Mouse (Mus musculus) thymus, postnatal 0 days (tissue): ENCODE measurements around the gene Iqsec1. TPM values are rescaled to one million over a fixed set of nuclear protein-coding genes. Genes with fewer than 3 reads are reported as not detected.
A peak's percentile ranks its signal among the peaks of the same experiment; 100 is the strongest.

Experiments used
- DNase-seq: peaks from one replicate; pipeline ENCODE4 v3.0.0-alpha.2; 2015; ENCODE audit warnings: low spot score
- polyA plus RNA-seq: library from polyadenylated mRNA; unstranded; fragments of >200 nt; fragmentation: Nextera tagmentation; extraction: Ambion mirVana; gene quantifications from 2 replicates; pipeline ENCODE4 v1.2.1, GENCODE M21; 2015

Gene Iqsec1
- polyA plus RNA-seq, 1 experiment from 2014 or later = 5.4 TPM

DNA sequence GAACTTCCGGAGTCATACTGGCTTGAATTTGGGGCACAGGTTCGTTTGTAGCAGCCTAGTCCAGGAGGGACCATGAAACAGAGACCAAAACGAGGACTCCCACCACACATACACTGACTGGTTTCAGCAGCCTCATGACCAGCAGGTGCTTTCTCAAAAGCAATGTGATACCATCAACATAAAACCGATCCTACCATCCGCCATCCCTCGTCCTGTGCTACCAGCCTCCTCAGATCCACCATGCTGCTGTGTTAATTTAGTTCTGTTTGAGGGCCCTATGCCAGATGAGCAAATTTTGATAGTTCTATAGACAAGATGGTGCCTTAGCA, 232.9 kb downstream of the Iqsec1 start:
- DNase-seq = no peak

DNA sequence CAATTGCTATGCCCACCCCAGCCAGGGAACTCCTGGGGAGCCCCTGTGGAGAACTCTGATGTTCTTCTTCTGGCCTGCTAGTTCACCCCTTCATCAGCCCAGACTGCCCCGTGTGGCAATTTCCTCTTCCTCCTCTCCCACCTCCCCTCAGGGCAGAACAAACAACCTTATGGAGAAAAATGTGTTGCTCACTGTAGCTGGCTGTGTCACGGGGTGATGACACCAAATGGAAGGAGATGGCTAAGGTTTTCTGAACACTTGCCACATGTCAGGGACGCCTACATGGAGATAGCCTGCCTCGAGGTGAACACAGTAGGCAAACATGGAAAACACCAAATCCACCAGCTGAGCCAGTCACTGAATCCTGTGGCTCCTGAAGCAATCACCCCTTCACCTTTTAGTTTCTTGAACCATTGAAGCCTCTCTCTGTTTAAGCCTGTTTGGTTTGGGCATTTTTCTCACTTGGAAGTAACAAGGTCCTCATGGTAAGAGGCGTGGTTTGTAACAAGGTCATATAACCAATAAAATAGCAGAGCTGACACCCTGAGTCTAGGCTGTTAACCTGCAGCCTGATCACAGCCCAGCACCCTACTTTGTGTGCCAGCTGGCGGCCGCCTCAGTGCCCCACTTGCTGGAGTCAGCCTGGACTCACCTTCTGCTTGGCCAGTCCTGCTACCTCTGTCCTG, 233.4 kb downstream of the Iqsec1 start:
- no peak for DNase-seq

DNA sequence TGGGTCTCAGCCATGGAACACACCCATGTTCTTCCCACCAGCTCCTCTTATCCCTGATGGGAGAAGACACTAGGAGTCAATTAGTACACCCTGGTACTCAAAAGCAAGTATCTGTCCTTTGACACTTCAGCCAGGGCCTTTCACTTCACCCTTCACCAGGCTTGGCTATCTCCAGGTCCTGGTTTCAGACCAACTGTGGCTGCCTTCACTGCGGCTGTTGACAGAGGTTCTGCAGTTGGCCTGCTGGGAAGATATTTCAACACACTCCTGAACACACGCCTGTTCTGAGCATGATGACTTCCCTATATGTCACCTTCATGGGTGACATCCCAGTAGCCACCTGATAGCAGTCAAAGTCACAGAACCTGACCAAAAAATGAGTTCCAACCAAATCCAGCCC, 234.4 kb downstream of the Iqsec1 start:
- DNase-seq = no peak

DNA sequence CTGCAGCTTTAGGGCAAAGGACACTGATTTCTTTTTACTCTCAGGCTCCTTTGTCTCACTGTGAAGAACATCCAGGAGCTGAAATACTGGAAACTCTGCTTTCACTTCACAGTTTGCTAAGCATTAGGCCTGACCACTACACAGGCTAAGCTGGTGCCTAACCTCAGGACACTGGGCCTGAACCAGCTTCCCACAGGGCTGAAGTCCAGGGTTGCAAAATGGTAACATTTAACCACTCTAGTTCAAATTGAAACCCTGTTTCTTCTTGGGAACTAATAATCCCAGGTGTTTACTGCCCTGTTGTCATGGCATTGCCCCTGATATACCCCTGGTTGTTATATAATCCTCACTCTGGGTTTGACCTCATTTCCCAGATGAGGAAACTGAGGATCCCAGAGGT, 234.8 kb downstream of the Iqsec1 start:
- no peak for DNase-seq

DNA sequence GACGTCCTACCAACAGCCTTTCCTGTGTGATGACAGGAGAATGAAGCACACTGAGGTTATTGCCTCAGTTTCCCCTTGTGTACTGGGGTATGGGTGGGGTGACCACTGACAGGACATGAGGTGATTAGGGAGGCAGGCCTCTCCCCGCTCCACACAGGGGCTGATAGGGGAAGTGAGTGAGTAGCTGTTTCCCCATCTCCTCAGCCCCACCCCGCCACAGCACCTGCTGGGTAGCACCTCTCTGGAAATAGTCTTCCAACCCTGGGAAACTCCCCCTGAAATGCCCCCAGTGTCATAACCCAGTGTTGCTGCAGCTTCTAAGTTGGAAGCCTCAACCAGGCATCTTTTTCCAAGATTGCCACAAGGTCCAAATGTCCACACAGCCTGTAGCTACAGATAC, 236.9 kb downstream of the Iqsec1 start:
- DNase-seq = no peak

DNA sequence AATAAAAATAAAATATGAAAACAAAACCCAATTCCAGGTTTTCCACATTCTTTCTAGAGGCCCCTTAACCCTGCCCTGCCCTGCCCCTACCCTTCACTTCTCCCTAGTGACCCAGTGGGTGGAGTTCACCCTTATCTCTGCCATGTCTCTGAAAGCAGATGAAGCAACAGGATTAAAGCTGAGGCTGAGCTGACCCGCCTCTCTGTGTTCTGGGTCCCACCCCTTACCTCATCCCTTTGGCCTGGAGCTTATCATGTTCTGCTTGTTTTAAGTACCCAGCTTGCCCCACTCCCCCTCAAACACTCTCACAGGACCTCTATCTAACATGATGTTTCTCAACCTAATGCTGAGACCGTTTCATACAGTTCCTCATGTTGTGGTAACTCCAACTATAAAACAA, 238.4 kb downstream of the Iqsec1 start:
- no peak for DNase-seq

DNA sequence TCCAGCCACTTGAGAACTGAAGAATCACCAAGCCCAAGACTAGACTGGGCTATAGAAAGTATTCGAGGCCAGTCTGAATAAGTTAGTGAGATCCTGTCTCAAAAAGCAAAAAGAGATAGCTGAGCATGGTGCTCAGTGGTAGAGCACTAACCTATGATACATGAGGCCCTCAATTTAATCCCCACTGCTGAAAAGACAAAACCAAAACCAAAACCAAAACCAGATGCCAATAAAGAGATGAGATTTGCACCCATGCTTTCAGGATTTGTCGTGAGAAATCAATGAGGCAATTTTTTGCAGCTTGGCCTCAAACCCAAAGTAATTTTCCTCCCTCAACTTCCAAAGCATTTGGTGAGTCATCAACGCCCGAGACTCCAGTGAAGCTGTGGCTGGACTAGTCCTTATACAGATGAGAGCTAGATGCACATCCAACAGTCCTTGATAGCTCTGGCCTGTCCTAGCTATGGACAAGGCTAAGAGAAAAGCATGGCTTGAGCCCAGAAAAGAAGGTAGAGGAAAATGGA, 239.0 kb downstream of the Iqsec1 start:
- DNase-seq = no peak

DNA sequence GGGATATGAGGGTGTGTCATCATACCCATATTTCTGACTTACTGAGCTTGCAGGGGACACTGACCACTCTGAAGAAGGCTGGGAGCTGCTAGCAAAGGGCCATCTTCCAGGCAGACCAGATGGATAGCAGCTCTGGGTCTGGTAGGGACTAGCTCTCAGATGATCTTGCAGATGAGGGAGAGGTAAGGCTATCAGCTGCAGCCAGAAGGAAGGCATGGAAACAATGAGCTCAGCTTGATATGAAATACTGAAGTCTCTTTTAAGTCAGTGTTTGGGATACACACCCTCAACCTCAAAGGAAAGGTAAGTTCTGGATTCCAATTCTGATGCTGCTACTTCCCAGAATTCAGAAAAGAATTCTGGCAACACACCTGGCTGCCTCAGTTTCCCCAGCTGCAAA, 239.5 kb downstream of the Iqsec1 start:
- no peak for DNase-seq

DNA sequence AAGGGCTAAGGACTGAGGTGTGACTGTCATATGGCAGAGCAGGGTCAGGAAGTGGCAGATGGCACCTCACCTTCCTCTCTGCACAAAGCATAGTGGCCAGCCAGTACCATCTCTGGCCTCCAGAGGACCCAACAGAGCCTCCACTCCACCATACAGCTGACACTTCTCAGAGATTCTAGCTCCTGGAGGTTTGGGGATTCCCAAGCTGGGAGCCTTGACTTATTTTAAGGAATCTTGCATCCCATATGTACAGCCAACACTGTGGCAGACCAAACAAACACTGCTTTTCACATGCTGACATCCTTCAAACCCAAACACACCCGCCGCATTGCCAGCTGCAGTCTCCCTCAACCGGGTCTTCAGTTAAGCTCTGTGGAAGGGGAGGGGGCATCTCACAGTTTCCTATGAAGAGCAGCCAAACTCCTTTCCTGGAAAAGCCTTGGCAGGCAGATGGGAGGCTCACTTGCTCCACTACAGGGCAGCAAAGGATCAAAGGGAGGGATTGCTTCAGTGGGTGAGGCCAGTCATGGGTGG, 242.1 kb downstream of the Iqsec1 start:
- DNase-seq = peak; percentile 58

DNA sequence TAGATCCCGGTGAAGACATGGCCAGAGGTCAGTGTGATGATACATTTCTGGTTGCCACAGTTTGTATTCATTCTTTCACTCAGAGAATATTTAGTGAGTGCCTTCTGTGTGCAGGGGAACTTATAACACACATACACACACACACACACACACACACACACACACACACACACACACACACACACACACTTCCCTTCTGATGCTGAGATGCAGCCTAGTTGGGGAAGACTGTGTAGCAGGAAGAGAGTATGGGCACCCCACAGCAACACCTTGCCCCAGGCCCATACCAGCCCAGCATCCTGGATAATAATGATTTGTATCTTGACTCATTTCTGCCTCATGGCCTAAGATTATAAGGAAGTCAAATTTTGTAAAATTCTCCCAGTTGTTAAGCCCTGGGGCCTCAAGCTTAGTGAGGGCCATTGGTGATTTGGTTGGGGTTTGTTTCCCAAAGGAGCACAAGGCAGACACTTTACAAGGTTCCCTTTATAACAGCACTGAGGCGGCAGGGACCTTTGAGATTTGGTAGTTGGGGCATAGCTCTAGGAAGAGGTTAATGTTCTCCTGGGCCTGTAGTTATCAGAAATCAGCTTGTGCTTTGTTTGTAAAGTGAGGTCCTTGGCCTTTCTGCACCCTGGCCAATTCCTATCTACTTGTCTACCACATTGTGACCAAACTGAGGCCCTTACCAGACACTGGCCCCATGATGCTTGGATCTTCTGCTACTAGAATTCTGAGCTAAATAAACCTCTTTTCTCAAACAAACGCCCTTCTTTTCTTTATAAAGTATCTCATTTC, 242.9 kb downstream of the Iqsec1 start:
- no peak for DNase-seq

DNA sequence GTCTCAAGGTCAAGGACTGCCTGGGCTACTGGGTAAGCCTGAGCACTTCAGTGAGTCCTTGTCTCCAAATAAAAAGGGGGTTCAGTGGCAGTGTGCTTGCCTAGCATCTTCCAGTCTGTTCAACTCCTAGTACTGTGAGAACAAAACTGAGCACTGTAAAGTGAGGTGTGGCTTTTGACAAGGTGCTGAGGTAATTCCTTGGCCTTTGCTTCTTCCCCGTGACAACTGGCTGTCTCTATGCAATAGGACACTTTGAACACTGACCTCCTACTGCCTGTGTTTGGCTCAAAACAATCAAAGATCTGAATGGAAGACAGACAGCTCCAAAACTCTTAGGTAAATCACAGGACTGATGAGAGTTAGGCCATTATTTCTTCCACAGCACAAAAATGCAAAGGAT, 246.0 kb downstream of the Iqsec1 start:
- DNase-seq = no peak

DNA sequence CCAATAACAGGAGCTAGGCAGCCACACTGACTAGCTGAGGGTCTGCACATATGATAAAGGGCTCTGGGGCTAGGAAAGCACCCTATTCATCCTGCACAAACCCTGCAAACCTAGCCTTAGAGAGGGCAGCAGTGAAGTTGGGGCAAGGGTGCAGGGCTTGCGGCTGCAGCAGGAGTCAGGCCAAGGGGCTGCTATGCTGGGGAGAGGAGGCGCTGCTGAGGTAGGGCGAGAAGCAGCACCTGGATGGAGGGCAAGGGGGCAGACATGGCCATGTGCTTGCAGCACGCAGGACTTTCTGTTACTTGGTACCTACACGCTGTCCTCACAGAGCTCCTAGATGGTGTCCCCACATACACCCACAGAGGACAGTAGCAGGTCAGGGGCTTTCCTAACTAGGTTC, 246.8 kb downstream of the Iqsec1 start:
- DNase-seq = no peak

DNA sequence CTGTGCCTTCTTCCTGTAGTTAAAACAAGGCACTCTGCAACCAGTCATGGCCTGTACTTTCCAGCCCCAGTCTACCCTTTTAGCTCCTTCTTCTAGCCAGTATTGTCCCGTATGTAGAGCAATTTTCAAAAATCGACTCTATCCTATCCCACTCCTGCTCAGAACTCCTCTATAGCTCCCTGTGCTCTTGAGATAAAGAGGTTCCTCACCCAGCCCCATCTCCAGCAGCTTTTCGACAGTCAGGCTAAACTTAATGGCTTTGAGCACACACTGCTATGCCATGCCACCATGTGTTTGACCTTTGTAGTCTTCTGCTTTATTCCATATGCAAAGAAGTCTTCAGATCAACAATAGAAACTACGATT, 247.4 kb downstream of the Iqsec1 start:
- no peak for DNase-seq

DNA sequence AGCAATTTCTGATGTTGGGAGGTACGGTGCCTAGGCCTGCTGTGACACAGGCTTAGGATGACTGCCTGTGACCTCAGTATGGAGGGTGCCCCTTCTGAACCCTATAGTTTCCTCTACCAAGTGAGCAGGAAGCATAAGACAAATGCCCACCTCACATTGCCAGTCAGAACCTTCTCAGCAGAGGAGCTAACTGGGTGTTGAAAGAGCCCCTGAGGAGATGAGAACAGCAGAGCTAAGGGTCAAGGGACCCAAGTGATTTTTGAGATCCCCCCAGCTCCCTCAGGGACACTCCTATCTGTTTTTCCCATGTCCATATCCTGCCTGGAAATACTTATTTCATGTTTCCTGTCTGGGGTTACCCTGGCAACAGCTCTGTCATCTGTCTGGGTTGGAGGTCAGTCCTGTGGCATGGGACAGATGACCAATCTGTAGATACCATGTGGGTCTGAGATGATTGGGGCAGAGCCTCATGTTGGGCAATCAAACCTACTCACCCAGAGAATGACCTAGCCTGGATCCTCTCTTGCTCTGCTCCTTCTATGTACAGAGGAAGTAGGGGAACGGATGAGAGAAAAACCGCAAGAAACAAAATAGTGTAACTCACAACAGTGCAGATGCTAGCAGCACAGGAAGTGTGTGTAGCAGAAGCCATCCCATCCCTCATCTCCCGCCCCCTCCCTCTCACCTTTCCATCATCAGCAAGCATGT, 248.0 kb downstream of the Iqsec1 start:
- DNase-seq = peak; percentile 91

DNA sequence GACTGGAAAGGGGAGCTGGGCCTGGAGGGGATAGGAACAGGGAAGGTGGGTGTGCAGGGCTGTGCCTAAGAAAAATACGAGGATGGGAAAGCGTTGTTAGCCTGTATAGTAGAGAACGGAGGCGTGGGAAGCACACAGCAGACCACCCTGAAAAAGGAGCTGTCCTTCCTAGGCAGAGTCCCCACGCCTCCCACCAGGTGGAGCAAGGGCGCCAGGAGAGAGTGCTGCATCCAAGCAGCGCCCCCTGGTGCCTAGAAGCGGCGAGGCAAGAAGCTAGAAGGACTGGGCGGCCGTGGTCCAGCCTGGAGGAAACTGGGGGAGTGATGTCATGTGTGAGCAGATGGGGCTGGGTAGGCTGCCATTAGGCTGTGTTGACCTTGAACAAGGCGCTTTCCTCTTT, 251.1 kb downstream of the Iqsec1 start:
- DNase-seq = peak; percentile 90

DNA sequence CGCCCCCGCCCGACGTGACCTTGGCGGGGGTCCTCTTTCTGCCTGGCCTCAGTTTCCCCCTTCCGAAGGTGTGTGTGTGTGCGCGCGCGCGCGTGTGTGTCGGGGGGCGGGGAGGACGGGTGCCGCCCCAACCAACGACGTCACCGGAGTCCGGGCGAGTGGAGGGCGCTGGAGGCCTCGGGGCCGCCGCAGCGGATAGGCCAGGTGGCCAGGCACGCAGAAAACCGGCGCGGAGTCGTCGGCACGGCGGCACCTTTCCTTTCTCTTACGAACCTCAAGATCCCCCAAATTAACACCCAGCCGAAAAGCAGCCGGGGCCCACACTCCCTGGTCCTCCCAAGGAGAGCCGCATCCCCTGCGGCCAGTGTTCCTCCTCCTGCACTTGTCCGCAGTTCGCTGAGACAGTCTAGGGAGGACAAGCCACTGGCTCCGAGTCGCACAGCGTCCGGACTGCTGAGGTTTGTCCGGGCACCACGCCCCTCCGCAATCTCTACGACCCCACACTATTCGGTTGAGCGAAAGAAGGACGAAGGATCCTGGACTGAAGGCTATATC, 251.7 kb downstream of the Iqsec1 start:
- peak; percentile 41 for DNase-seq

DNA sequence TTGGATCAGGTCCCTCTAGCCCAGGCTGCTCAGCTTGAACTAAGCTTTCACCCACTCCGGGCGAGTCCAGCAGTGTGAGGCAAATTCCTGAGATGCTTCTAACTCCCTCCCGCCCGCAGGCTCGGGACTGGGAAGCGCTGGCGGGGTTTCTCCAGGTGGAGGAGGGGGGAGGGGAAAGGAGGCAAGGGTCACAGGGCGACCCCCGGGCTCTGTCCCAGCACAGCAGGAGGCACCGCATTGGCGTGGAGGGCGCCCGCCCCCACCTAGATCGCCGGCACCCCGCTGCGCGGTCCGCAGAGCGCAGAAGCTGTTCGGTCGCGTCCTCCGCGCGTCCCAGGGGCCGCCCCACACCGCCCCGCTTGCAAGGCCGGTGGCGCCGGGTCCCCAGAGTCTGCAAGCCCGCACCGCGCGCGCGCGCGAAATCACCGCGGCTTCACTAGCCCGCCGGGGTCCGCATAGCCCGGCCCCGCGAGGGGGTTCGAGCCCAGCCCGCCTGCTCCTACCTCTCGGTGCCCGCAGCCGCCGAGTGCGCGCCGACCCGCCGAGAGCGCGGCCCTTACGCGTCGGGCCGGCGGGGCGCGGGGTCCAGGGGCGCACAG, 252.3 kb downstream of the Iqsec1 start:
- no peak for DNase-seq

DNA sequence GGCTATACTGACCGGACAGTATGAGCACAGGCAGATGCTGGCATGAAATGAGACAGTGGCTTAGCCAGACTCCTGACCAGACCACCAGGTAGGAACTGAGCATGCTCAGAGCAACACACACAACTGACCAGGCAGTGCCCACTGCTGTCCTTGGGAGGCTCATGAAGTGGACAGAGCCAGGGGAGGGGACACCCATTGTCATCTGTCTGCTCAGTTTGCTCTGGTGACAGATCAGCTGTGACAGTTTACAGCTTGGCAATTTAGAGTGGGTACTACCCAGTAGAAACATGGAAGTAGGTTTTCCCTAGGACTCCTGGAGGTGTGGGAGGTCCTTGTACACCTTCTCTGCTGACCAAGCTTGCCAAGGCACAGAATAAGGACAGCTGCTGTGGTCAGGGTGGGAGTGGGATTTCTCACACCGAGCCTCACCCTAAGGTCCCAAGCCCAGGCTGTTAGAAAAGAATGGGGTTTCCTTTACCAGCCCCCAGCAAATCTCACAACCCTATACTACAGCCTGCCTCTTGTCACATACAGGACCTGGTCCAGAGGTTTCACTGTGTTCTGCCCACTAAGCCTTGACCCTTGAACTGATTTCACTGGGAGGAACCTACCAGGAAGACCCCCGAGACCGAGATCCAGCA, 253.0 kb downstream of the Iqsec1 start:
- no peak for DNase-seq

DNA sequence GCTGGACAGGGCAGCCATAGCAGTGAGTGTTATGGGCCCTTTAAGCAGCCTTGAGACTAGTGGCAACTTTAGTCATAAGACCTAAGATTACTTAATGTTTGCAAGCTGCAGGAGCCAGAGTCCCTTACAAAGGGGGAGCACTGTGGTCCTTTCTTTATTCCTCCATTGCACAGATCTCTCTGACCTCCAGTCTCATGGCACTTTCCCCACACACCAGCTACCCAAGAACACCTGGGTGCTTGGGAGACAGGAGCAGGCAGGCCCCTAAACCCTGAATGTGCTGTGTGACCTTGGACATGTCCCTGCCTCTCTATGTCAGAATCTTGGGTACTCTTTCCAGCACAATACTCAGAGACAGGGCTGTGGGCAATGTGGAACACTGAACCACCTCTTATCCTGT, 253.7 kb downstream of the Iqsec1 start:
- DNase-seq = no peak

DNA sequence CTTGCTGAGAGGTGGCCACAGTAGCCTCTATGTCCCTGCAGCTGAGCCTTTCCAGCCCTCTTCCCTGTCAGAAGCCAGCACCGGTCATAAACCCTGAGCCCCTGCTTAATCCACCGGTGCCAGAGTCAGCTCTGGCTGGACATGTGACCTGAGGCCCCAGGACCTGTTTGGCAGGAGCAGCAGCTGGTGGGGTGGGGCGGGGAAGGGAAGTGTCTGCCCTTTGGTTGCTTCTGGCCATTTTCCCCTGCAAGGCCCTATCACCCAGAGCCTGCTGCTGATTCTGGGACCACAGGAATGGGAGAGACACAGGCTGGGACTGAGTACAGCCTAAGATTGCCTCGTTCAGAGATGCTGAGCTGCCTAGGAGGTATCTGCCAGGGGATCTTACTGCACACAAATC, 257.2 kb downstream of the Iqsec1 start:
- no peak for DNase-seq

DNA sequence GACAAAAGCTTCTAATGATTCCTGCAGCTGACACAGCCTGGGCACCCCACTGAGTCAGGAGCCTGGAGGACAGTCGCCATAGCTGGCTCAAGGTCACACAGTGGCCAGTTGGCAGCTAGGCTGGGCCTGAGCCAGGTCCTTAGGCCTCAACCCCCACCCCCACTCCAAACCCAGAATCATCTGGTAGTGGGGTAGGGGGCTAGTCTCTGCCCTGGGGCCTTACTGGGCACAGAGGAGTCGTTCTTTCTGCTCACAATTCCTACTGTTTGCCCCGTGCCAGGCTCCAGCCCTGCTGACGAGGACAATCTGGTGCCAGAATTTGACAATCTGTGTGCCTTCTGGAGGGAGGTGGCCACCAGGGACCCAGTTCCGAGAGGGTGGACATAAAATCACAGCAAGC, 258.7 kb downstream of the Iqsec1 start:
- DNase-seq = no peak
